Mouse (Mus musculus) small intestine, adult 2 months (tissue): Measurements from ENCODE around the gene Pttg1ip. TPM values are rescaled to one million over a fixed set of nuclear protein-coding genes. Genes with fewer than 3 reads are reported as not detected.

Experiments used
- H3K27ac ChIP-seq: fragments of 200-500 bp; 2 replicates; pipeline ENCODE4 v1.5.1; 2012; ENCODE audit warnings: low read depth, low read length, control low read depth, inconsistent platforms; ENCODE audit not compliant: insufficient read depth
- H3K27me3 ChIP-seq: fragments of 200-500 bp; 2 replicates; pipeline ENCODE4 v1.6.1; 2012; ENCODE audit warnings: mild to moderate bottlenecking, moderate library complexity, low read length, inconsistent platforms; ENCODE audit not compliant: control insufficient read depth, insufficient read depth
- H3K36me3 ChIP-seq: fragments of 200-500 bp; 2 replicates; pipeline ENCODE4 v1.6.1; 2012; ENCODE audit warnings: mild to moderate bottlenecking, low read length, control low read depth, inconsistent platforms; ENCODE audit not compliant: control insufficient read depth, insufficient read depth
- H3K4me1 ChIP-seq: fragments of 200-500 bp; 2 replicates; pipeline ENCODE4 v1.6.1; 2012; ENCODE audit warnings: low read length, inconsistent platforms, mixed read lengths; ENCODE audit not compliant: control insufficient read depth, insufficient read depth, insufficient read length
- H3K4me3 ChIP-seq: fragments of 200-500 bp; 2 replicates; pipeline ENCODE4 v1.5.1; 2012; ENCODE audit warnings: low read depth, mild to moderate bottlenecking, control low read depth, inconsistent platforms, low read length, moderate library complexity
- CTCF ChIP-seq: fragments of 200-500 bp; IDR thresholded peaks from 2 replicates; pipeline ENCODE4 v1.5.1; 2012; ENCODE audit warnings: low read depth, mild to moderate bottlenecking, control low read depth, inconsistent platforms, low read length, moderate library complexity, mixed read lengths; ENCODE audit not compliant: insufficient replicate concordance, insufficient read length; ENCODE audit errors: extremely low read depth
- POLR2A ChIP-seq: fragments of 200-500 bp; IDR thresholded peaks from 2 replicates; pipeline ENCODE4 v1.6.1; 2012; ENCODE audit warnings: low read depth, mild to moderate bottlenecking, control low read depth, inconsistent platforms, low read length, moderate library complexity
- WGBS: fragments of 180-500 bp; shearing (Covaris S2); methylation state at CpG from one replicate; pipeline ENCODE4 v1.1.7; 2018; 5-methylcytosine and 5-hydroxymethylcytosine counted together
- polyA plus RNA-seq: library from polyadenylated mRNA; depleted of rRNA; stranded (reverse); fragments of >200 nt; gene quantifications from 2 replicates; pipeline ENCODE4 v1.2.3, GENCODE M21; 2012

Pttg1ip gene
- polyA plus RNA-seq, 1 experiment: 176 TPM

GRCm38 (mm10) chr10:77582285-77582618 is 732 bp downstream of the Pttg1ip start:
- WGBS: 2% methylated on average over 8 of the region's 8 CpGs
- TF ChIP-seq CTCF (no peak), POLR2A (no peak)
- peak overlapping the region; percentile 71 for H3K4me3 ChIP-seq

GRCm38 (mm10) chr10:77583795-77584422 is 2.4 kb downstream of the Pttg1ip start:
- H3K36me3 ChIP-seq: peaks cover 17% of the 10 kb centered on the region
- 59% methylated on average over 10 of the region's 10 CpGs for WGBS
- H3K27ac ChIP-seq: no peak overlapping the region
- peaks cover 40% of the 10 kb centered on the region for H3K4me1 ChIP-seq
- peak overlapping the region; percentile 7; the same call in 1 of the 2 replicates for H3K4me3 ChIP-seq
- TF ChIP-seq CTCF (no peak), POLR2A (no peak)
- no peaks in the 10 kb centered on the region for H3K27me3 ChIP-seq

More at GRCm38 (mm10) chr10:77582285-77582618, 732 bp downstream of the Pttg1ip start:
- no peaks in the 10 kb centered on the region for H3K27me3 ChIP-seq
- peaks cover 32% of the 10 kb centered on the region for H3K4me1 ChIP-seq
- peaks cover 3% of the 10 kb centered on the region; the same call in 1 of the 2 replicates for H3K36me3 ChIP-seq
- peak overlapping the region; percentile 93 for H3K27ac ChIP-seq

- no peak overlapping the region for H3K4me3 ChIP-seq
- H3K4me1 ChIP-seq: peaks cover 50% of the 10 kb centered on the region
- TF ChIP-seq CTCF: no peak
- TF ChIP-seq POLR2A: no peak
- 24% methylated on average over 3 of the region's 3 CpGs for WGBS
- H3K27ac ChIP-seq: peak overlapping the region; percentile 72
- peaks cover 39% of the 10 kb centered on the region for H3K36me3 ChIP-seq
- no peaks in the 10 kb centered on the region for H3K27me3 ChIP-seq
Observed at GRCm38 (mm10) chr10:77586637-77587036, 5.1 kb downstream of the Pttg1ip start.

GRCm38 (mm10) chr10:77587091-77587775 is 5.7 kb downstream of the Pttg1ip start:
- 39% methylated on average over 6 of the region's 6 CpGs for WGBS

GRCm38 (mm10) chr10:77588036-77588435 is 6.5 kb downstream of the Pttg1ip start:
- no peaks in the 10 kb centered on the region for H3K27me3 ChIP-seq
- no peak overlapping the region; the same call in 1 of the 2 replicates for H3K27ac ChIP-seq
- TF ChIP-seq CTCF (no peak), POLR2A (no peak)
- WGBS: 54% methylated on average over 2 of the region's 2 CpGs
- H3K4me3 ChIP-seq: no peak overlapping the region
- H3K4me1 ChIP-seq: peaks cover 50% of the 10 kb centered on the region
- peaks cover 51% of the 10 kb centered on the region for H3K36me3 ChIP-seq

More at GRCm38 (mm10) chr10:77587091-77587775, 5.7 kb downstream of the Pttg1ip start:
- Histone ChIP-seq H3K27me3 (no peaks in the 10 kb centered on the region), H3K4me3 (no peak overlapping the region), H3K36me3 (peaks cover 44% of the 10 kb centered on the region), H3K27ac (peak overlapping the region; percentile 72), H3K4me1 (peaks cover 51% of the 10 kb centered on the region)
- no peak for TF ChIP-seq CTCF

GRCm38 (mm10) chr10:77589117-77589516 is 7.6 kb downstream of the Pttg1ip start:
- Histone ChIP-seq H3K4me1 (peaks cover 41% of the 10 kb centered on the region), H3K4me3 (no peak overlapping the region), H3K36me3 (peaks cover 62% of the 10 kb centered on the region), H3K27me3 (no peaks in the 10 kb centered on the region), H3K27ac (no peak overlapping the region)
- whole genome bisulfite sequencing: 81% methylated on average over 7 of the region's 7 CpGs
- TF ChIP-seq POLR2A: no peak
- no peak for TF ChIP-seq CTCF

- Histone ChIP-seq H3K36me3 (peaks cover 67% of the 10 kb centered on the region), H3K4me3 (no peak overlapping the region), H3K4me1 (peaks cover 40% of the 10 kb centered on the region), H3K27me3 (no peaks in the 10 kb centered on the region), H3K27ac (no peak overlapping the region)
- WGBS: 90% methylated on average over 8 of the region's 8 CpGs
- TF ChIP-seq POLR2A (no peak), CTCF (no peak)
Observed at GRCm38 (mm10) chr10:77589749-77590148, 8.2 kb downstream of the Pttg1ip start.

GRCm38 (mm10) chr10:77590812-77591211 is 9.3 kb downstream of the Pttg1ip start:
- Histone ChIP-seq H3K4me1 (peaks cover 38% of the 10 kb centered on the region), H3K4me3 (no peak overlapping the region), H3K27me3 (no peaks in the 10 kb centered on the region), H3K36me3 (peaks cover 77% of the 10 kb centered on the region), H3K27ac (no peak overlapping the region)
- no peak for TF ChIP-seq POLR2A
- peak; percentile 77 for TF ChIP-seq CTCF
- 35% methylated on average over 6 of the region's 6 CpGs for WGBS
